Mouse (Mus musculus) gastrocnemius, adult 18-20 months (tissue): ENCODE results near the gene Tbc1d24. TPM values are rescaled to one million over a fixed set of nuclear protein-coding genes. Genes with fewer than 3 reads are reported as not detected.

Experiments used
- DNase-seq: peaks from one replicate; pipeline ENCODE4 v3.0.0; 2021; ENCODE audit warnings: low spot score
- total RNA-seq, 2 experiments: library from RNA; stranded (reverse); gene quantifications; 2 replicates each; pipeline ENCODE4 v1.2.3; 2021

The Tbc1d24 gene
- total RNA-seq, 2 experiments from 2014 or later = 4.2 to 5.5 TPM

GRCm38 (mm10) chr17:24210591-24210990 lies 5.2 kb upstream of the Tbc1d24 start:
- DNase-seq = no peak

- no peak for DNase-seq
Observed at GRCm38 (mm10) chr17:24209916-24210240, 4.5 kb upstream of the Tbc1d24 start.

DNA sequence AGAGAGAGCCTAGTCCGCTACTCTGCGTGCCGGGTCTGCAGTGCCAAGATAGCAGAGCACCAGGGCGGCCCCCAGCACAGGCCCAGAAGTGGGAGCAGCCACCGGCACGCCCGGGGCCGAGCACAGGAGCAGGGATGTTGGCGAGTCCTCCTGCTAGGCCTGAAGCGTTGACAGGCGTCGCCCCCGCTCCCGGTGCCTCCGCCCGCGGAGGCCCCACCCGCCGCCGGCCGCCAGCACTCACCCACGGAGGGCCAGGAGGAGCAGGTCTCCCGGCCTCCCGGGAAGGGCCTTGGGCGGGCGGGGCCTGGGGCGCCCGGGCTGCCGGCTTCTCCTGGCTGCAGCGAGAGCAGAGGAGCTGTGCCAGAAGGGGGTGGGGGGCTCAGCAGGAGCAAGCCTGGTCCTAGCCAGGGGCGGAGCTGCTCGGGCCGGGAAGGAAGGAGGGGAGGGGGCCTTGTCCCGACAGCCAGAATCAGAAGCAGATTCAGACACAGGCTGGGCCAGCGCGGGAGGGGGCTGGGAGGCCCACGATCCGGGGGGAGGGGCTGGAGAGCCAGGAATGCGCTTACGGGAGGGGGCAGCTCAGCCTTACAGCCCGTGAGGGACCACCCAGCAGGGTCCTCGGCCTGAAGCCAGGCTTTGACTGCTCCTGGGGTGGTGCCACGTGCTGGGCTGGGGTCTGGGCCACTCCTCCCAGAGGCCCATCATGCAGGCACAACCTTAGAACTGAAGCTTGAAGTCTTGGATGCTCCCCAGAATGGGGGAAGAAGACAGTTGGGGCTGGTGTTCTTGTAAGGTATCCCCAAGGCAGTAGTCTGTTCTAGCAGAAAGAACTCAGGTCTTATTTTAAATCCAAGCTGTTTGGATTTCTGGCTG lies 3.9 kb upstream of the Tbc1d24 start, which contains the start of gene Ntn3:
Ntn3 (minus strand) TSS at position 489 of the 873 bp plus-strand sequence.
- DNase-seq = peak; percentile 22

DNA sequence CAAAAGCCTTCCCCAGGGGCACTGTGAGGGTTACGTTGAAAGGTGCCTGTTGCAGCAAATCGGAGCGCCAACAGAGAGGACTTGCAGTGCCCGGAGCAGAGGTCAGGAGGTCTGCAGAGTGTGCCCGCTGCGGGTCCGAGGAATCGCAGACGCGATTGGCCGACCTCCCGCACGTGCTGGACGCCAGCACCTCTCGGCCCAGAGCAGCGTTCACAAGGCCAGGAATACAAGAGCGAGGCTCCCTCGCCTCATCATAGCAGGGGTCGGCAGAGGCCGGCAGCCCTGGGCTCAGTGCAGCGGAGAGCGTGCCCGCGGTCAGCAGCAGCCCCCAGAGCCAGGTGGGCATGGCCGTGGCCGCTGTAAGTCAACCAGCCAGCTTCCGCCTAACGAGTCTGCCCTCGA lies 3.3 kb upstream of the Tbc1d24 start:
- no peak for DNase-seq

GRCm38 (mm10) chr17:24207768-24208640 lies 2.6 kb upstream of the Tbc1d24 start:
- no peak for DNase-seq

DNA sequence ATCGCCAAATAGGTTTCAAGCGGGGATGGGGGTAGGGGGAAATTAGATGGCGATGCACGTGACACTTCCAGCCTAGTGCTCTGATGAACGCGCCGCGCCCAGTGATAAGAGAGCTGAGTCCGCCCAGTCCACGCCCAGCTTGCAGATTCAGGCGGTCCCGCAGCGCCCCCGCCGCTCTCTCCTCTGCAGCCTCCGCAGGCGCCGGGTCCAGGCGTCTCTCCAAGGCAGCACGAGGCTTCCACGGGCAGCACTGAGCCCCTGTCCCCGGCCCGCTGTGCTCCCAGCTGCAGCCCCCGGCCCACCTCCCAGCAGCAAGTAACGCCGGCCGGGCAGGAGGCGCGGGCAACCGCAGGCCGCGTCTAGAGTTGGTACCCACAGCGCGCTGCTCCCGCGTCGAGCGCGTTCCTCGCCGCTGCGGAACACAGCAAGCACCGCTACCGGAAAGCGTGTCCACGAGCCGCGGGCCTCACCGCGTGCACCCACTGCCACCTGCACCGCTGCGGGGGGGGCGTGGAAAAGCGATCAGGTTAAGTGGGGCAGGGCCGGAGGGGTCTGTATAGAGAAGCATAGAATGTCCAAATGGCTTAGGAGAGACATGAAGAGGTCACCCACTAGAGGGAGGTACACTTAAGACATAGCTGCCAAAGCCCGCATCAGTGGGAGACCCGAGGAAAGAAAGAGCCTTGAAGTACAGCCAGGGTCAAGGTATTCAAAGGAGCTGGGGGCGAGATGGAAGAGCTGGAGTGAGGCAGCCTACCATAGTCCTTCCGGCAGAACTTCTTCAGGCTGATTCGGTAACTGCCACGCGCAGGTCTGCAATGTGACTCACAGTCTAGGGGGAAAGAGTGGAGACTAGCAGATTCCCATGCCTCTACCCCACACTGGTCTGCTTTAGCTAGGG lies 1.3 kb upstream of the Tbc1d24 start:
- peak; percentile 24 for DNase-seq

GRCm38 (mm10) chr17:24205908-24206361 lies 573 bp upstream of the Tbc1d24 start:
- DNase-seq = peak; percentile 46

DNA sequence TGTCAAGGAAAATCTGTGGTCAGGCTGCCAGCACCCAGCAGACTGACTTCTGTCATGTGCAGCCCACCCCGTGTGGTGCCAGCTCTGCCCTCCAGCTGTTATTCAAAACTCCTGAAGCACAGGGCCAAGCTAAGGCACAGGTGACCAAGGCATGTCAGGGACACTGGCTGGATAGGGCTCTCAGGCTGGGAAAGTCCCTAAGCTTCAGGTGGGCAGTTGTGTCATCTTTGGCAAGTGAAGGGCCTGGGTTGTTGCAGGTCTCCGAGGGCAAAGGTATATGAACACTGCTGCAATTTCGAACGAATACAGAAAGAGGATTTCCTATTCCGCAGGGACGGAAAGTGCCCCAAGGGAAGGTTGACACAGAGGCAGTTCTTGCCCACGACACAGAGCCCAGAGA lies 516 bp downstream of the Tbc1d24 start:
- DNase-seq = peak; percentile 23

DNA sequence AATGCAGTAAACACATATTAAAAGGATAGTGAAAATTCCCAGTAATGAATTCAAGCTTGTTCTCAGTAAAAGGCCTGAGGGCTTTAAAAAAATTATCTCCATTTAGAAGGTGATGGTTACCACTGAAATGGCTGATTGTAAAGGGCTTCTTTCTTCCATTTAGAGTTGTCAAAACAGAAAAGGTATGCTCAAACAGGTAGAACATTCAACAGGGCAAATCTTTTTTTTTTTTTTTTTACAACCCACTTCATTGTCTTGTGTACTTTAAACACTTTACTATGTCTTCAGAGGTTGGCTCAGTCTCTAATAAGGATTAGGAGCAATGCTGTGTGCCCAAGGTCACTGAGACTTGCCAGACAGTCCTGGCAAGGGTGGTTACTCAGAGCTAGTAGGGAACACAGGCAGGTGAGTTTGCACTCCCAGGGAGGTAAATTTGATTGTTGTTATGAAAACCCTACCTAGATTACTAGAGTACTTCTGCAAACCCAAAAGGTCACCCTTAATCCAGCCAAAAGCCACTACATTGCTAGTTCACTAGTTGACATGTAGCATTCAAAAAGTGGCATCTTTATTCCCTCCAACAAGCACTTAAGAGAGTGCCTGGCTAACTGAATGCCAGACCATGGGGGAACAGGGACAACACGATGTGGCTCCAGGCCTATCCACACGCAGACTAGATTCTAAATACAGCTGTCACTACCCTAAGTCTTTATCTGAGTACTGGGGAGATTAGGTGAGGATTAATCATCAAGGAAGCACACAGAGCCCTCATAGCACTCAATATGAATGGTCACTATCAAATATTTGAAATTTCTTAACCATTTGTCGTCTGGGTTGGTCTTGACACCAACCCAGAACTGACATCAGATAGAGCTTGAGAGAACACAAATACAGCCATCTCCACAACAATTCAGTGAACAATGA lies 1.5 kb downstream of the Tbc1d24 start:
- no peak for DNase-seq

DNA sequence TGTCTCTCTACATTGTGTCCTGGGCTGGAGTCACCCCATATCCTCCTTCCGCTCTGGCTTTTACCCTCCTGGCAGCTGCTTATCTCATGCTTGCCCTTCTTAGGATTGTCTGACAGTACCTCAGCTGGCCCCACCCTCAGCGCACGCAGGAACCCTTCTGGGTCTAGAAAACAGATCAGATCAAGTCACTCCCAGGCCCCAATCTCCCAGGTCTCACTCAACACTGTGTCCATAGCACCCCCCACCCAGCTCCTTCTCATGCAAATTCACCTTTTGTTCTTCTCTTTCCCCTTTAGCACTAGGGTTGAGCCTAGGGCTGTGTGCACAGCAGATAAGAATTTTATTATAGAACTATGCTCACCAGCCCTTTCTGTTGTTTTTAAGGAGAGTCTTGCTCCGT lies 2.3 kb downstream of the Tbc1d24 start:
- no peak for DNase-seq

DNA sequence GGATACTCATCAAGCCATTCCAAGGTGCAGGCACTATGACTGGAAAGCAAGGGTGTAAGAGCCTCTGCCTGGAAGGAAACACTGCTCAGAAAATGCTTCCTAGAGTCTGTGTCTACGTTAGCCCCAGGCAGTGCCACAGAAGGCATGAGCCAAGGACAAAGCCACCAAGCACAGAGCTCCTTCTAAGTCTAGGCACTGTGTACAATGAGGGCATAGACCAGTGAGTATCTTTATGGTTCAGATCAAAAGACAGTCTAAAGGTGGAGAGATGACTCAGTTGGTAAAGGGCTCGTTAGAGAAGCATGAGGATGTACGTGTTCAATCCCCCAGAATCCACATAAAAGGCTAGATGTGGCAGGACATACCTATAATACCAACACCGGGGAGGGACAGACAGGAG lies 4.3 kb downstream of the Tbc1d24 start:
- no peak for DNase-seq

GRCm38 (mm10) chr17:24199741-24200140 lies 5.6 kb downstream of the Tbc1d24 start:
- DNase-seq = no peak

DNA sequence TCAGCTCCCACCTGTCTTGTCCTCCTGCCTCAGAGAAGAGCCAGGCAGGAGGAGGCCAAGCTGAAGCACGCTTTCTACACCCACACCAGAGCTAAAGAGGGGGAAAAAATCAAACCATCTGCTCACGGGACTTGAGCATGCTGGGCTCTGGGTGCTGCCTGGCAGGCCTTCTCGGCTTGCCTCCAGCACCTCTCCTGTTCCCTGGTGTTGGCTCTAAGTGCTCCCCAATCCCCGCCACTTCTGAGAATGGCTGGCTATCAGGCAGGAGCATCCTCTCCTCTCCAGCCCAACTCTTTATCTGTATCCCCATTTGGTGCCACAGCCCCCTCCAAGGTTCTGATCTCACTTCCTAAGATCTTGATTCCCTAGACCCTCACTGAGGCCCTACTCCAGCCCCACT lies 6.1 kb downstream of the Tbc1d24 start:
- DNase-seq = no peak

DNA sequence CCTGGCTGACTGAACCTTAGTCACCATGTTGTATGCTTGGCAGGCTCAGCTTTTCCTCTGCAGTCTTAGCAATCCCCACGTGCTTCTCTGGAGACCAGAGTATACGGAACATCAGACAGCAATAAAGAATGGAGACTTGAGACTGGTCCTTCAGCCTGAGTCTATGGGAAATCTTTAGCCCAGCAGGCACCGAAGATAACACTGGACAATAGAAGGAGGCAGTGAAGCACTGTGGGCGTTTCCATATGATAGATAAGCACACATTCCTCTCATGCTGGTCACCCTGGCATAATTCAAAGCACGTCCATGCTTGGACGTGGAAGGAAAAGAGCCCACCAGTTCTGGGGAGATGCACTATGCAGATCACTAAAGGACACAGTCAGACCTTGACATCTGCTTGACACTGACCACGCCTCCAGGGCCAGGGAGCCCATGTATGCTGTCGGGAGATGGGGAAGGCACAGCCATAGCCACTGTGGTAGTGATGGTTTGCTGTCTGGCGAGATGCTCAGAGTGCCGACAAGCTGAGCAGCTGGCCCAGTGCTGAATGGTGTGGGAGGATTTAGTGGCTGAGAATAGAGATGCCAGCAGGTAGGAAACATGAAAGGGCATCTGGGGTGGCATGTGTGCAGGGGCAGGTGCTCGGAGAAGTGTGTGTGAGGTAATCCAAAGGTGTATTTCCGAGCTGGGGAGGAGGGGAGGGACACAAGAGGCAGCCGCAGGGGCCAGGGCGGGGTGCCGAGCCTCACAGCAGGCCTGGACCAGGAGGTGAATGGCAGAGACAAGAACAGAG lies 8.1 kb downstream of the Tbc1d24 start:
- DNase-seq = no peak

- DNase-seq = no peak
Observed at GRCm38 (mm10) chr17:24195349-24195748, 10.0 kb downstream of the Tbc1d24 start.

- no peak for DNase-seq
Observed at GRCm38 (mm10) chr17:24193769-24194168, 11.6 kb downstream of the Tbc1d24 start.

DNA sequence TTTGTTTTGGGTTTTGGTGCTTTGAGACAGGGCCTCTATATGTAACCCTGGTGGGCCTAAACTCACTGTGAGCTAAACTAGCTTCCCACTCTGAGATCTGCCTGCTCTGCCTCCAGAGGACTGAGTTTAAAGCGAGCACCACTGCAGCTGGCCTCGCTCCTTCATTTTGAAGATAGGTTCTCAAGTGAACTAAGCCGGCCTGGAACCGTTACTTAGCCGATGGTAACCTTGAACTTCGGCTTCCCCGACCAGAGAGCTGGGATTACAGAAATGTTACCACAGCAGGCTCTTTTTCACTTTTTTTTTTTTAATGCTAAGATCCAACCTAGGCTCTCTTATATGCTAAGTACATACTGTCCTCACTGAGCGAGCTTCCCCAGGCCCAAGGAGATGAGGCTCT lies 12.1 kb downstream of the Tbc1d24 start:
- no peak for DNase-seq

DNA sequence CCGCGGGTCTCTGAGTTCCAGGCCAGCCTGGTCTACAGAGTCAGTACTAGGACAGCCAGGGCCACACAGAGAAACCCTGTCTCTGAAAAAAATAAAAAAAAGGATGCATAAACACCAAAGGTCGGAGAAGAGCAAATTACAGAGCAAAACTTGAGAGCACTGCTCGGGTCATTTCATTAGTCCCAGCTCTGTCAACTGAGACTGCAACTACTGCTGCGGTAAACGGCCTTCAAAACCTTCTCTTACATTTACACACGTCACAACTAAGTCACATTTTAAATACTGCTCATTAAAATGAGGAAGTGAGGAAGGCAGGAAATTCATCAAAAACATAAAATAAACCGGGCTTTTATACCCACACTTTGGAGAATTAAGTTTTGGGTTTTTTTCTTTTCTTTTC lies 12.5 kb downstream of the Tbc1d24 start:
- no peak for DNase-seq

GRCm38 (mm10) chr17:24191481-24191880 lies 13.9 kb downstream of the Tbc1d24 start:
- peak; percentile 60 for DNase-seq
